Mouse (Mus musculus) erythroblast, embryonic 14.5 days (primary cell): ENCODE data around the gene Oosp3.

Experiments used
- GATA1 ChIP-seq: IDR thresholded peaks from 2 replicates; pipeline ENCODE4 v1.6.1; 2012; ENCODE audit warnings: low read length, inconsistent platforms, mixed read lengths
- TAL1 ChIP-seq: IDR thresholded peaks from 3 replicates; pipeline ENCODE4 v1.6.1; 2012; ENCODE audit warnings: low read length, inconsistent platforms, mixed read lengths

DNA sequence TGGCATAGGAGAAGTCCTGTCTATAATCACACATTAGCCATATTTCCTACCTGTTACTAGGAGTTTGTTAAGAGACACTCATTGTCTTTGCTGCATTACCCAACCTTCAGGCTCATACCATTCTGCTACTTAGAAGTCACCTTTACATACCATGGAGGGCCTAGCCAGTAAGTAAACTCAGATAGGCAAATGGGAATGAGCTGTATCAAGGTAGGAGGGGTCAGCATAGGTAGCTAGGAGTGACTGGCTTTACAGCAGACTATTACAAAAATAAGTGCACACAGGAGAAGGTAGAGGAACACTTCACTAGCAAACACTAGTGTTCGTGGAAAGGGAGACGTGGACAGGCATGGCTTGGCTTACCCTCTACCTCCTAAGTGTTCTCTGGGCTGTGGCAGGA, 50.4 kb downstream of the Oosp3 start, which contains the start of gene Gif:
- TF ChIP-seq TAL1 (no peak), GATA1 (no peak)
